Mouse (Mus musculus): Measurements from ENCODE around the gene Txn2. TPM values are rescaled to one million over a fixed set of nuclear protein-coding genes. Genes with fewer than 3 reads are reported as not detected.

The Txn2 gene
- total RNA-seq, 2 experiments from 2014 or later = 563 to 586 TPM

DNA sequence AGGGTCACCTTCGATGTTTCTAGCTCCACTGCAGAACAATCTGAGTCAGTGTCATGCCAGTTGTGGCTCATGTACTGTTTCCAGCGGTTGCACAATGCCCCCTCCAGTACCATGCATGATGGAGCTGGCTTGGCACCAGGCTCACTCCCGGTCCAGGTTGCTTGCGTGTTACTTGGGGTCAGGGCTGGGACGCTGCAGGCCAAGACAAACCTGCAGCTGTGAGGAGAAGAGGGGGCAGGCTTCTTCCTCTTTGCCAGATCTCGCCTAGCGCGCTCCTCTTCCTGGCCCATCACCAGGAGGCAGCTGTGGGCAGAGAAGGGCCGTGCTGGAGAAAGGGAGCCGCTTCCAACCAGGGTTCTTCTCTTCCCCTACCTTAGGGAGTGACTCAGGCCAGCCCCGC lies 5.5 kb upstream of the Txn2 start:
- peak; percentile 65 to 72 for DNase-seq

GRCm38 (mm10) chr15:77933770-77934169 lies 5.0 kb upstream of the Txn2 start:
- DNase-seq = peak; percentile 98 to 100

DNA sequence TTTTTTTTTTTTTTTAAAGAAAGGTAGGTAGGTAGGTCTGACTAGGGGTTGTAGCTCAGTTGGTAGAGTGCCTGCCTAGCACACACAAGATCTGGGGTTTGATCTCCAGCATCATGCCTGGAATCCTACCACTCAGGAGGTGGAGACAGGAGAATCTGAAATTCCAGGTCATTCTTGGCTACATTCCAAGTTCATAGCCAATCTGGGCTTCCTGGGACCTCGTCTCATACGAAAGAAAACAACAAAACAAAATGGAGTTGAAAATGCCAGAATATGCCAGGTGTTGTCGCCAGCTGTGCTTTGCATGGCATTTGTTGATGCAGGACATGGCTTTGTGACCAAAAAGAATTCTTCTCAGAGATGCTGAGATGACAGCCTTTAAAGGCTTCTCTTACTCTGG lies 4.4 kb upstream of the Txn2 start:
- DNase-seq = no peak

DNA sequence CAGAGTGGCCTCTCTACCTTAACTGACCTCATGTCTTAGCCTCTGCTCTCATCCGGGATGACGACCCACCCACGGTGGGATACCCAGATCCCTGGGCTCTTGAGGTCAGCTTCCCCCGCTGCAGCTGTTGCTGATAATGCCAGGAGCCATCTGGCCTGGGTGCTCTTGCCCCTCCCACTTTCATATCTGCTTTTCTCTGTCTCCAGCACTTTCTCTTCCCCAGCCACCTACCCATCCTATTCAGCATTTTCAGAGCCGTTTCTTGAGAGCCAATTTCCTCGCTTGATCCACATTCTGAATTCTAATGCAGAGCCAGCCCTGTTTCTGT lies 2.8 kb upstream of the Txn2 start:
- no peak for DNase-seq

- DNase-seq = no peak
These were observed 2.3 kb upstream of the Txn2 start for GRCm38 (mm10) chr15:77930986-77931688.

GRCm38 (mm10) chr15:77929804-77930203 lies 998 bp upstream of the Txn2 start:
- DNase-seq = no peak

- no peak for DNase-seq
These were observed 715 bp downstream of the Txn2 start for GRCm38 (mm10) chr15:77928091-77928490.

DNA sequence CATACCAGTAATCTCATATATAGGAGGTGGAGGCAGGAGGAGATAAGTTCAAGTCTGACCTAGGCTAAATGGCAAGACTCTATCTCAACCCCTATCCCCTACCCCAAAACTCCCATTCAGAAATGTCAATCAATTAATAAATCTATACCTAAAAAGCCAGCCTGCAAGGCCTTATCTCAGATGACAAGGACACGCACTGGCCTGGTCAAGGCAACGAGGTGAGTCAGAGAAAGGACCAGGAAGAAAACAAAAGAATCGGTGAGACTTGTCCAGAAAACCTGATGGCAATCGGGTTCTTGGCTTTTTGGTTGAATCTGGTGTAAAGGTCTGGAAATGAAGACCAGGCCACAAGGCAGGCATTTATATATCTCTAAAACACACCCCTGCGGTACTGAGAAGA lies 1.9 kb downstream of the Txn2 start:
- DNase-seq = no peak

- no peak for DNase-seq
These were observed 3.6 kb downstream of the Txn2 start for GRCm38 (mm10) chr15:77925195-77925594.

DNA sequence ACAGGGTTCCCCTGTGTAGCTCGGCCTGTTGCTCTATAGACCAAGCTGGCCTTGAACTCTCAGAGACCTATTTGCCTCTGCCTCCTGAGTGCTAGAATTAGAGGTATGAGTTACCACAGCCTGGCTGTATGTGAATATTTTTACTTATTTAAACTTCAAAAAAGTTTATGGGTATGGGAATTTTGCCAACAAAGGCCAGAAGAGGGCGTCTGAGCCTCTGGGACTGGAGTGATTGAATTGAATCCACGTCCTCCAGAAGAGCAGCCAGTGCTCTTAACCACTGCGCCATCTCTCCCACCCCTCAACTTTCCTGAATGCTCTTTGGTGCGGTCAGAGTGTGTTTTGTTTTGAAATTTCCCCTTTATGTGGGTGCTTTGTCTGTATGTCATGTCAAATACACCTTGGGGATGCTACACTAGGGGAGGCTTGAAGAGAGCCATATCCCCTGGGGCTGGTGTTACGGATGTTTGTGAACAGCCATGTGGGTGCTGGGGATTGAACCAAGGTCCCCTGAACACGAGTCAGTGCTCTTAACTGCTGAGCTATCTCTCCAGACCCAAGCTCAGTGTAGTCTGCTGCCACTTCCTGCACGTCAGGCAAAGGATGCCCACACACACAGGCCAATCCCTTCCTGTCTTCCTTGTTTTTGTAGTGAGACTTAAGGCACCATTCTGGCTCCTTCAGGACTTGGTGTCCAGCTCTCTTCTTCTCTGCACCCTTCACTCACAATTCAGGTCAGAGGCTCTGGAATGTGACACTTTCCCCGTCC lies 5.4 kb downstream of the Txn2 start:
- DNase-seq = no peak

- DNase-seq = peak; percentile 58 to 61
These were observed 6.1 kb downstream of the Txn2 start for GRCm38 (mm10) chr15:77922710-77923109.

GRCm38 (mm10) chr15:77921636-77922035 lies 7.2 kb downstream of the Txn2 start:
- no peak for DNase-seq

GRCm38 (mm10) chr15:77920511-77921462 lies 8.0 kb downstream of the Txn2 start:
- DNase-seq = peak in 1 of 2 experiments; percentile 23

GRCm38 (mm10) chr15:77919441-77919840 lies 9.4 kb downstream of the Txn2 start:
- DNase-seq = no peak

DNA sequence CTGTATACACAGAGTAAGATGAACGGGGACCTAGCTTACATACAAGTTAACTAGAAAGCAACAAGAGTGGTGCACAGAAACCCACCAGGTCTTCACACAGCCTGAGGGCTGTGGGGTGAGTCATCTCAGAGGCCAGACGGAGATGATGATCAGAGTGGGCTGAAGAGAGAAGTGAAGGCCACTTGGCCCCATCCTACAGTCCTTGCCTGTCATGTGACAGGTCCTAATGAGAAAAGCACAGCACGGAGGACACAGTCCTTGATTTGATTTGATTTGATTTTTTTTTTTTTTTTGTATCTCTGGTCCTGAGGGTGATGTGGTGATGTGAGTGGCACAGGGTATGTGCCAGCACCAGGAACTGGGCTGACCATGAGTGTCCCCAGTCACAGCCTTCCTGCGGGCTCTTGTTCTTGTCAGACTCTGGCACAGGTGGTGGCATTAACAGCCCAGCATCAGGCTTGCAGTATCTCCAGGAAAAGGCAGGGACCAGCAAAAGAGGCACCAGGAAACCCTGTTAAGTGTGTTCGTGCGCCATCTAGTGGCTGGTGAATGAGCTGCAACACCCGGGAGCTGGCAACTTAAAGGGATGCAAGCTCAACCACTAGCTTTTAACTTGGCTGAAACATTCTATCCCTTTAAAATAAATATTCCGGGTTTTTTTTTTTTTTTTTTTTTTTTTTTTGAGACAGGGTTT lies 11.8 kb downstream of the Txn2 start:
- DNase-seq = peak; percentile 91 to 92

- DNase-seq = no peak
These were observed 13.5 kb downstream of the Txn2 start for GRCm38 (mm10) chr15:77915287-77915686.

DNA sequence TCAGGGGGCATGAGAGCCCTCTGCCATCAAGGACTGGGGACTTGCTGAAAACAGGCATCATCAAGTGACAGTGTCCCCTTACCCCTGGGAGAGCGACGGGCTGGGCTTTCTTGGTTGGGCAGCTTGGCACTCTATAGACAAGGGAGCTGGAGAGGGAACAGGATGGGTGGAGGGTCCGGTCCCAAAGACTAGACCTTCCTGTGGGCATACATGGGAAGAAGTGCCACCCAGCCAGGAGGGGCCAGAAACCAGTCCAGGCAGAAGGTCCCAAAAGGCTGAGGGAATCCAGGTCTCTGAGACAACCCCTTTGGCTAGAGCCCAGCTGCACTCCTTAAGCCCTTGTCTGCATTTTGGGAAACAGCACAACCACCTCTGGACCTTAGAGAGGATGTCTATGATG lies 14.3 kb downstream of the Txn2 start:
- peak in 1 of 2 experiments; percentile 6 for DNase-seq

DNA sequence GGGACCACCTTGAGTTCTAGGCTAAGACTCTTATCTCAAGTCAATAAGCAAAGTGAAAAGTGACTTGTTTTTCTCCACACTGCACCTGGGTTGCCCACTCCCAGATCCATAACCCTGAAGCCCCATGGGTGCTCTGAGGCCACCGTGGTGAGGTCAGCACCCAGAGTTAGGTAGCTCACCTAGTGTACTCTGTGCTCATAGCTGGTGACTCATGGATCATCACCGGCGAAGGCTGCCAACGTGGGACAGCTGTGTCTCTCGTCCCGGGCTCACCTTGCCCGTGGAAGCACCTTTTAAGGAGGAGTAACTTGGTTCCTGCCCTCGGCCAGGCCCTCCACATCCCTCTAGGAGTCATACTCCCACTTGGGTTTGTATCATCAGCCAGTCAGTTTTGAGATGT lies 15.8 kb downstream of the Txn2 start:
- no peak for DNase-seq

DNA sequence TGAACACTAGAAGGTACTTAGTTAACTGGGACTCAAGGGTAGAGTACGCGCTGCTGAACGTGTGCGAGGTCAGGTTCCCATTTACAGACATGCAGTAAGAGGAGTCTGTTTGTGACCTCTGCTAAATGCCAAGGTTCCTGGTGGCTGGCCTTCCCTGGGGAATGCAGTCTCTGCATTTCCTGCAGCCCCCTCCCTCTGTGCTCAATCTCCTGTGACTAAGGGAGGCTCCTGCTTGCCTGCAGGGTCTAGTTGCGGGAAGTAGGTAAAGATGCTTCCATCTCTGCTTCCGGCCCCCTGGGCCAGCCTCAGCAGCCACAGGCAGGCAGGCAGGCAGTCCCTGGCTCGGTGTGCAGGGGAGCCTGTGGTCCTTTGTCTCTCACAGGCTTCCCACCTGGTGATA lies 16.2 kb downstream of the Txn2 start:
- peak; percentile 75 to 76 for DNase-seq

DNA sequence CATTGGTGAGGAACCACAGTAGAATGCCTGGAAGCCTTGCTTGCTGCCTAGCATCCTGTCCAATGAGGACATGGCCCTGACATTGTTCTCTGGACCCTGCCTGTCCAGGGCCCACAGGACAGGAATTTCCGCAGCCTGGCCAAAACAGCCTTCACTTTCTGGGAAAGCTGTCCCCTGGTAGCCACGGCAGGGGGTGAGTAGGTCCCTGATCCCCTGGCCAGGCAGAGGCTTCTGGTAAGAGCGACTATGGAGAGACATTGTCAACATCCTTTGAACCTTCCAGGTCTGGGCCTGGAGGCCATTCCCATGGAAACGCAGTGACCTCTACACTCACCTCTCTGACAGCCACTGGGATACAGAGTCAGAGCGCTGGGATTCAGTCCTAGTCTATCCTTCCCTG lies 16.8 kb downstream of the Txn2 start:
- peak in 1 of 2 experiments; percentile 53 for DNase-seq

GRCm38 (mm10) chr15:77911065-77911464 lies 17.7 kb downstream of the Txn2 start:
- peak in 1 of 2 experiments; percentile 63 for DNase-seq

All from adrenal gland, postnatal 36 days (tissue).